Mouse (Mus musculus): Measurements from ENCODE around the gene Maneal. TPM values are rescaled to one million over a fixed set of nuclear protein-coding genes. Genes with fewer than 3 reads are reported as not detected.

Gene Maneal
- polyA plus RNA-seq, 1 experiment from 2014 or later, result 0.61 TPM

DNA sequence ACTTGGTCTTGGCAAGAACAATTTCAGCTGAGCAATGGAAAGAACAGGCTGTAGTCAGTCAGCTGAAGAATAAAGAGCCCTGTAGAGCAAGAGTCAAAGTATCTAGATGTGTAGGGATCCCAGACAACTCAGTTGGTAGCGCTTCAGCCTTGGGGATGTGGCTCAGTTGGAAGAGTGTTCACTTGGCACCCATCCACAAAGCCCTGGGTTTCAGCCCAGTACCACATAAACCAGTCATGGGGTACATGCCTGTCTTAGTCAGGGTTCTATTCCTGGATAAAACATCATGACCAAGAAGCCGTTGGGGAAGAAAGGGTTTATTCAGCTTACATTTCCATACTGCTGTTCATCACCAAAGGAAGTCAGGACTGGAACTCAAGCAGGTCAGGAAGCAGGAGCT is 28.0 kb upstream of the Maneal start:
- no peak for ATAC-seq (ENCODE audit: low FRiP score, low TSS enrichment)
- H3K36me3 ChIP-seq (ENCODE audit: insufficient read depth, low read length), result no peaks in the 10 kb centered on the region
- H3K4me2 ChIP-seq (replicated peaks; ENCODE audit: low read depth, low read length), result no peak overlapping the region
- no peak overlapping the region for H3K4me3 ChIP-seq (ENCODE audit: low read length)
- peaks cover 60% of the 10 kb centered on the region for H3K27me3 ChIP-seq (ENCODE audit: insufficient read depth, low read length)
- H3K9me3 ChIP-seq (ENCODE audit: low read length), result no peaks in the 10 kb centered on the region
- H3K9ac ChIP-seq (replicated peaks; ENCODE audit: low read length), result no peak overlapping the region
- H3K4me1 ChIP-seq (ENCODE audit: insufficient read depth, low read length), result 0 out of 2 replicates have a peak, but pooled peaks cover 6% of the 10 kb centered on the region
- H3K27ac ChIP-seq (ENCODE audit: low read length), result no peak overlapping the region
- 82% methylated on average over 2 of the region's 2 CpGs for WGBS

- Histone ChIP-seq H3K9ac (replicated peaks; ENCODE audit: low read length) (no peak overlapping the region), H3K27ac (ENCODE audit: low read length) (no peak overlapping the region), H3K4me3 (ENCODE audit: low read length) (no peak overlapping the region), H3K36me3 (ENCODE audit: insufficient read depth, low read length) (no peaks in the 10 kb centered on the region), H3K27me3 (ENCODE audit: insufficient read depth, low read length) (peaks cover 57% of the 10 kb centered on the region), H3K4me1 (ENCODE audit: insufficient read depth, low read length) (no peaks in the 10 kb centered on the region), H3K9me3 (ENCODE audit: low read length) (no peaks in the 10 kb centered on the region), H3K4me2 (replicated peaks; ENCODE audit: low read depth, low read length) (no peak overlapping the region)
- 79% methylated on average over 7 of the region's 7 CpGs for WGBS
- no peak for ATAC-seq (ENCODE audit: low FRiP score, low TSS enrichment)
Observed at GRCm38 (mm10) chr4:124888702-124889101, 26.7 kb upstream of the Maneal start.

- H3K4me2 ChIP-seq (replicated peaks; ENCODE audit: low read depth, low read length), result peak overlapping the region; percentile 58; the same call in 1 of the 2 replicates
- ATAC-seq (ENCODE audit: low FRiP score, low TSS enrichment), result peak; percentile 57; the same call in 1 of the 2 replicates
Observed at GRCm38 (mm10) chr4:124882151-124882729, 20.3 kb upstream of the Maneal start.

DNA sequence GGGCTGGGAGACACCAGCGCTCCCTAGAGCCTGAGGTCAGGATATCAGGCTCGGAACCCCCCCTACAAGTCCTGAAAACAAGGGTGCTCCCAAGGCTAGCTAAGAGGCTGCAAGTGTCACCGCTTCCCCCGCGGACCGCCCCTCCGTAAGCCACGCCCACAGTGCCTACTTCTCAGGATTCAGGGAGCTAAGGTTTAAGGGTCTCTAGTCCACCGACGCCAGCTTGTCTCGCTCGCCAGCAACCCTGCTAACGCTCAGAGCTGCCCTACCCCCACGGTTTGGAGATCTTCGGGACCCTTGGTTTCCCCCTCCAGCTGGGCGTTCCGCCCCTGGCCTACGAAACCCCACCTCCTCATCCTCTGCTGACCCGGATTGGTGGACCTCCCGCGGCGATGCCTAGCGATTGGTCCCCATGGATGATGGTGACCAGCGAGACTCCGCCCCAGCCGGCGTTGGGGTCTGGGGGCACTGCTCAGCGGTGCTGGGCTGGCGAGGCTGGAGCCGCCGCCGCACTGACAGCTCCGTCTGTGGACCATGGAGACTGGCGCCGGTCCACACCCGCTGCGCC is 19.5 kb upstream of the Maneal start:
- Histone ChIP-seq H3K9ac (replicated peaks; ENCODE audit: low read length) (no peak overlapping the region), H3K4me2 (replicated peaks; ENCODE audit: low read depth, low read length) (peak overlapping the region; percentile 58), H3K9me3 (ENCODE audit: low read length) (no peaks in the 10 kb centered on the region), H3K4me3 (ENCODE audit: low read length) (peak overlapping the region; percentile 36), H3K36me3 (ENCODE audit: insufficient read depth, low read length) (no peaks in the 10 kb centered on the region), H3K4me1 (ENCODE audit: insufficient read depth, low read length) (no peaks in the 10 kb centered on the region), H3K27ac (ENCODE audit: low read length) (no peak overlapping the region), H3K27me3 (ENCODE audit: insufficient read depth, low read length) (peaks cover 70% of the 10 kb centered on the region)
- ATAC-seq (ENCODE audit: low FRiP score, low TSS enrichment), result peak; percentile 69; the same call in 1 of the 2 replicates
- WGBS, result 1% methylated on average over 37 of the region's 37 CpGs

More at GRCm38 (mm10) chr4:124882151-124882729, 20.3 kb upstream of the Maneal start:
- H3K9ac ChIP-seq (replicated peaks; ENCODE audit: low read length), result no peak overlapping the region
- H3K36me3 ChIP-seq (ENCODE audit: insufficient read depth, low read length), result no peaks in the 10 kb centered on the region
- peaks cover 73% of the 10 kb centered on the region for H3K27me3 ChIP-seq (ENCODE audit: insufficient read depth, low read length)
- H3K4me1 ChIP-seq (ENCODE audit: insufficient read depth, low read length), result no peaks in the 10 kb centered on the region
- H3K27ac ChIP-seq (ENCODE audit: low read length), result no peak overlapping the region
- no peak overlapping the region; the same call in 1 of the 2 replicates for H3K4me3 ChIP-seq (ENCODE audit: low read length)
- under 1% methylated on average over 37 of the region's 37 CpGs for WGBS
- no peaks in the 10 kb centered on the region for H3K9me3 ChIP-seq (ENCODE audit: low read length)

DNA sequence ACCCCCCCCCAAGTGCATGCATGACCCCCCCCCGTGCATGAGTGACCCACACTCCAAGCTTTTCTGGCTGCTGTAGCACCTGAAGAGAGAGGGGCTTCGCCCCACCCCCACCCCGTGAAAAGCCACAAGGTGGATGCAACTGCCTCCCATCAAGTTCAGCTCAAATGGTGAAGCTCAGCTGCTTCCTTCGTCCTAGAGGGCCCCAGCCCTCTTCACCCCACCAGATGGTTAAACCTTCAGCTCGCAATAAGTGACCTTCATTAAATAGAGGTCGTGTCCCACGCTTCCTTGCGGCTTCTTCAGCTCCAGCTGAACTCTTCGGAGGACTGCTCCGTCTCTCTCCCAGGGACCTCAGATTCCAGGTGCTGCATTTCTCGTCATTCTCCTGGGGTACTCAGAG is 18.6 kb upstream of the Maneal start, which contains the start of gene Epha10:
Gene Epha10, plus strand, starts transcription at position 301 of the 400 bp plus-strand sequence.
- Histone ChIP-seq H3K4me3 (ENCODE audit: low read length) (peak within 1 kb of the TSS; percentile 36), H3K27me3 (ENCODE audit: insufficient read depth, low read length) (peaks cover 62% of the 10 kb centered on the region), H3K4me1 (ENCODE audit: insufficient read depth, low read length) (no peaks in the 10 kb centered on the region), H3K9ac (replicated peaks; ENCODE audit: low read length) (no peak within 1 kb of the TSS), H3K27ac (ENCODE audit: low read length) (no peak within 1 kb of the TSS), H3K36me3 (ENCODE audit: insufficient read depth, low read length) (no peaks in the 10 kb centered on the region), H3K4me2 (replicated peaks; ENCODE audit: low read depth, low read length) (peak within 1 kb of the TSS; percentile 58), H3K9me3 (ENCODE audit: low read length) (no peaks in the 10 kb centered on the region)
- no peak for ATAC-seq (ENCODE audit: low FRiP score, low TSS enrichment)
- 2% methylated on average over 11 of the region's 11 CpGs for WGBS

DNA sequence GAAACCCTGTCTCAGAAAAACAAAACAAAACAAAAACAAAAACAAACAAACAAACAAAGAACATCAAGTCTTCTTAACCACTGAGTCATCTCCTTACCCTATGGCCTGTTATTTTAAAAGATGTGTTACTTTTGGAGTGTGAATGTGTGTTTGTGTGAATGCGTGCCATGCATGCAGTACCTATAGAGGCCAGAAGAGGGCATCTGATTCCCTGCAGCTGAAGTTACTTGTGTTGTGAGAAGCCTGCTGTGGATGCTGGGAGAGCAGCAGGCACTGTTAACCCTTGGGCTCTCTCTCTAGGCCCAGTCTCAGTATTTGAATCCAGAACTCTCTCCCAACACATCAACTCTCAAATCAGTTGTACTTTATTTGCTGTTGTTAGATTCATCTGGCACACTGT is 10.7 kb upstream of the Maneal start:
- H3K9ac ChIP-seq (replicated peaks; ENCODE audit: low read length), result no peak overlapping the region
- H3K4me1 ChIP-seq (ENCODE audit: insufficient read depth, low read length), result no peaks in the 10 kb centered on the region
- ATAC-seq (ENCODE audit: low FRiP score, low TSS enrichment), result no peak
- peaks cover 6% of the 10 kb centered on the region; the same call in 1 of the 2 replicates for H3K9me3 ChIP-seq (ENCODE audit: low read length)
- H3K27me3 ChIP-seq (ENCODE audit: insufficient read depth, low read length), result no peaks in the 10 kb centered on the region
- H3K36me3 ChIP-seq (ENCODE audit: insufficient read depth, low read length), result no peaks in the 10 kb centered on the region
- no peak overlapping the region for H3K4me2 ChIP-seq (replicated peaks; ENCODE audit: low read depth, low read length)
- 96% methylated on average over 1 of the region's 1 CpGs for WGBS
- H3K4me3 ChIP-seq (ENCODE audit: low read length), result no peak overlapping the region
- no peak overlapping the region for H3K27ac ChIP-seq (ENCODE audit: low read length)

DNA sequence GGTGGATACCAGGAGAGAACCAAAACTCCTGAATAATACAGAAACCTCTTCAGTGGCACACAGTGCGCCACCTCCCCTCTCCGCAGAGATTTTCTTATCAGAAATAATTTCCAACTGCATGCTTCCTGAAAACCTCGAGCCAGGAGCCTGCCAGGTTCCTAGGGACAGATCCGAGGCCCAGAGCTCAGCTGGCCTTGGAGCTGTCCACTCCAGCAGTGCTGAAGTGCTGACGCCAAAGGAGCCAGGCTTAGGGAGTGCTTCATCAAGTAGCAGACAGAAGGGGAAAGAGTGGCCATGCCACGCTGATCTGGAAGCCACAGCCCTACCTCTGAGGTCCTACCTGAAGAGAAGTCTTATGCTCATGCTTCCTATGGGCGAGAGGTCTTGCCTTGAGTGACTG is 1.5 kb downstream of the Maneal start:
- no peak overlapping the region for H3K9ac ChIP-seq (replicated peaks; ENCODE audit: low read length)
- no peaks in the 10 kb centered on the region for H3K9me3 ChIP-seq (ENCODE audit: low read length)
- H3K4me2 ChIP-seq (replicated peaks; ENCODE audit: low read depth, low read length), result no peak overlapping the region
- WGBS, result 6% methylated on average over 7 of the region's 7 CpGs
- peaks cover 25% of the 10 kb centered on the region for H3K27me3 ChIP-seq (ENCODE audit: insufficient read depth, low read length)
- no peak overlapping the region for H3K4me3 ChIP-seq (ENCODE audit: low read length)
- peaks cover 6% of the 10 kb centered on the region for H3K4me1 ChIP-seq (ENCODE audit: insufficient read depth, low read length)
- no peak overlapping the region for H3K27ac ChIP-seq (ENCODE audit: low read length)
- H3K36me3 ChIP-seq (ENCODE audit: insufficient read depth, low read length), result peaks cover 9% of the 10 kb centered on the region; the same call in 1 of the 2 replicates
- ATAC-seq (ENCODE audit: low FRiP score, low TSS enrichment), result peak; percentile 57; the same call in 1 of the 2 replicates

GRCm38 (mm10) chr4:124858370-124858769 is 3.6 kb downstream of the Maneal start:
- Histone ChIP-seq H3K9ac (replicated peaks; ENCODE audit: low read length) (no peak overlapping the region), H3K9me3 (ENCODE audit: low read length) (no peaks in the 10 kb centered on the region), H3K4me3 (ENCODE audit: low read length) (no peak overlapping the region), H3K4me2 (replicated peaks; ENCODE audit: low read depth, low read length) (no peak overlapping the region), H3K27ac (ENCODE audit: low read length) (no peak overlapping the region), H3K36me3 (ENCODE audit: insufficient read depth, low read length) (peaks cover 22% of the 10 kb centered on the region; the same call in 1 of the 2 replicates), H3K4me1 (ENCODE audit: insufficient read depth, low read length) (peaks cover 6% of the 10 kb centered on the region), H3K27me3 (ENCODE audit: insufficient read depth, low read length) (peaks cover 25% of the 10 kb centered on the region)
- ATAC-seq (ENCODE audit: low FRiP score, low TSS enrichment), result no peak
- WGBS, result 52% methylated on average over 5 of the region's 5 CpGs

DNA sequence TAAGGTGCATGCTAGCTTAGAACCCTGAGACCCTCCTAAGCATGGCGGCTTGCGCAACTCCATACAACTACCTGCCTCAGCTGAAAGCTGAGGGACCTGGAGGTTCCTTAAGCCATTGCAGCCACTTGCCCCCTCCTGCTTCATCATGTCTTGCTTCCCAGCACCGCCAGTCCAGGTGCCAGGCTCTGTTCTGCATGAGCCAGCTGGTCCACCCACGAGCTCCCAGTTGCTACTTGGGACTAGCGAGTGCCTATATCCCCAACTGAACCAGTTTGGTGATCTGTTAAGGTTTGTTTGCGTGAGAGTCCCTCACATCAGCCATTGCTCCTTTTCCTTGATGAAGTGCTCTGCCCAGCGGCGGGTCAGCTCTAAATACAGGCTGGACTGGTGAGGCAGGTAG is 5.7 kb downstream of the Maneal start:
- Histone ChIP-seq H3K4me3 (ENCODE audit: low read length) (no peak overlapping the region), H3K9ac (replicated peaks; ENCODE audit: low read length) (no peak overlapping the region), H3K4me1 (ENCODE audit: insufficient read depth, low read length) (peaks cover 10% of the 10 kb centered on the region), H3K36me3 (ENCODE audit: insufficient read depth, low read length) (peaks cover 24% of the 10 kb centered on the region; the same call in 1 of the 2 replicates), H3K27me3 (ENCODE audit: insufficient read depth, low read length) (peaks cover 8% of the 10 kb centered on the region), H3K27ac (ENCODE audit: low read length) (no peak overlapping the region), H3K9me3 (ENCODE audit: low read length) (no peaks in the 10 kb centered on the region), H3K4me2 (replicated peaks; ENCODE audit: low read depth, low read length) (no peak overlapping the region)
- 91% methylated on average over 8 of the region's 8 CpGs for WGBS
- no peak for ATAC-seq (ENCODE audit: low FRiP score, low TSS enrichment)
